Mouse (Mus musculus) cerebellum, adult 18-20 months (tissue): ENCODE measurements around the gene Mmd2.

Experiments used
- DNase-seq, 2 experiments: peaks; one replicate each; pipeline ENCODE4 v3.0.0; 2021

Mmd2 gene

GRCm38 (mm10) chr5:142545014-142545795 lies 63.4 kb downstream of the Mmd2 start:
- DNase-seq = no peak

GRCm38 (mm10) chr5:142537286-142537685 lies 71.3 kb downstream of the Mmd2 start:
- no peak for DNase-seq

- DNase-seq = no peak
Observed at GRCm38 (mm10) chr5:142535388-142535787, 73.2 kb downstream of the Mmd2 start.

- DNase-seq = no peak
Observed at GRCm38 (mm10) chr5:142529915-142530314, 78.7 kb downstream of the Mmd2 start, which contains the start of gene Papolb. Gene Papolb (minus strand): TSS chr5:142530076.

GRCm38 (mm10) chr5:142524711-142525464 lies 83.7 kb downstream of the Mmd2 start:
- DNase-seq = peak in 1 of 2 experiments; percentile 36

DNA sequence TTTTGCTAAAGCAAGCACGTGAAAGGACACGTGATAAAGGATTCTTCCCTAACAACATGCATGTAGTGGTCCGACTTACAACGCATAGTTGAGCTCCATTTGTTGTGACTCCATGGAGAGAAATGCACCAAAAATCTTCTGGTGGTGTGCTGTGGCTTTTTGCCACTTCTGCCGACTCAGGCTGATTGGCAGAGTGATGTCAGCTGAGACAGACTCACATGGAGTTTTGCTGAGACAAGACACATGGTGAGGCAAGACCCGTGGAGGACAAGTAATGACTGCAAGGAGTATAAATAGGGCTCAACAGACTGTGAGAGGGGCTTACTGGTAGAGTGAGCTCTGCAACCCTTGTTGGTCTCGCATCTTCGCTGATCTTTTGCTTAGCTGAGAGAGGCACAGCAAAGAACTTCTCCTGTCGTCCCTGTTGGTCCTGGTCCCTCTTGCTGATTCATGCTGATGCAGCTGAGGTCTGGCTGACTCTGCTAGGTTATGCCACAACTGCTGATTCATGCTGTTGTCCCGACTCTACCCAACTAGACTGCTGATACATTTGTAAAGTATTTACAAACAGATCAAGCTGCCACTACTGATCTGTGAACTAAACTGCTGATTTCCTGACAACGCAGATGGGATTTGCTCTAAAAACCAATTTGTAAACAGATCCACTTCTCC lies 87.3 kb downstream of the Mmd2 start:
- no peak for DNase-seq

- DNase-seq = no peak
Observed at GRCm38 (mm10) chr5:142520360-142520759, 88.2 kb downstream of the Mmd2 start.

DNA sequence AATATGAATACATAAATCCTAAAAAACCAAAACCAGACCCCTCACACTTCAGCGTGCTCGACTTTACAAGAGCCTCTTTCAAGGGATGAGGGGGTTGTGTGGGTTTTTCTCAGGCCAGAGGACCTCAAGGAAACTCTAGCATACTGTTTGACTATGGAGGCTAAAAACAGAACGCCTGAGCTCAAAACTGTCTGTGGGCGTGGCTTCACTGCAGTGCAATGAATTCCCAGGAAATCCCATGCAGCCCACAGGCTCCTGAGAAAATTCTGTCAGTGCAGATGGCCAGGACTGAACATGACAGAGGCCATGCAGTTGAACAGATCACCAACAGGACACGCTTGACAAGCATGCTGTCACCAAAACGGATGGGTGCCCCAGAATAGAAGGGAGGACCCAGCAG lies 89.6 kb downstream of the Mmd2 start:
- DNase-seq = no peak
